Mouse (Mus musculus) liver, embryonic 14.5 days (tissue): ENCODE measurements at regions not wholly inside any gene's neighbourhood (a gene's known extent, or its start where the extent isn't known, plus 50 kb on each side); places are given as distances from the start of the nearest gene placed in this dataset.

Experiments used
- ATAC-seq: fragments of 200-750 bp; cut with Nextera tagmentation; 2 replicates; pipeline ENCODE4 v1.8.0; 2017; ENCODE audit warnings: moderate number of reproducible peaks, mild to moderate bottlenecking, moderate library complexity; ENCODE audit not compliant: insufficient read depth
- DNase-seq, 3 experiments: peaks; one replicate each; pipeline ENCODE4 v3.0.0-alpha.2; 2012 to 2013; ENCODE audit warnings: low read depth in 3 of 3, low spot score in 3 of 3
- H3K27ac ChIP-seq: fragments of 300-500 bp; sonication (generic); 2 replicates; pipeline ENCODE4 v1.5.1; 2014; ENCODE audit warnings: moderate library complexity, mild to moderate bottlenecking, control low read depth, inconsistent platforms
- H3K27me3 ChIP-seq: fragments of 300-500 bp; sonication (generic); 2 replicates; pipeline ENCODE4 v1.6.1; 2014; ENCODE audit warnings: mild to moderate bottlenecking, low read length, moderate library complexity; ENCODE audit not compliant: control insufficient read depth, insufficient read depth
- H3K36me3 ChIP-seq: fragments of 300-500 bp; sonication (generic); replicated peaks from 2 replicates; pipeline ENCODE4 v1.6.1; 2014; ENCODE audit warnings: low read depth; ENCODE audit not compliant: control insufficient read depth, insufficient read depth
- H3K4me1 ChIP-seq, 2 experiments: fragments of 200-500 bp in 1 of 2; fragments of 300-500 bp in 1 of 2; sonication (generic) in 1 of 2; replicated peaks; 2 replicates each; pipeline ENCODE4 v1.6.1; 2012 to 2014; ENCODE audit warnings: antibody characterized with exemption in 1 of 2, inconsistent platforms in 1 of 2, low read length in 1 of 2; ENCODE audit not compliant: control insufficient read depth in 2 of 2, insufficient read depth in 2 of 2
- H3K4me2 ChIP-seq: fragments of 300-500 bp; sonication (generic); 2 replicates; pipeline ENCODE4 v1.6.1; 2014; ENCODE audit warnings: low read depth, mild to moderate bottlenecking, control low read depth, moderate library complexity
- H3K4me3 ChIP-seq, 2 experiments: fragments of 200-500 bp in 1 of 2; fragments of 300-500 bp in 1 of 2; sonication (generic) in 1 of 2; 2 replicates each; pipeline ENCODE4 v1.5.1; 2012 to 2014; ENCODE audit warnings: low read depth in 2 of 2, low read length in 2 of 2, mild to moderate bottlenecking in 2 of 2, control low read depth in 1 of 2, inconsistent platforms in 1 of 2, moderate library complexity in 1 of 2; ENCODE audit not compliant: insufficient read depth in 1 of 2
- H3K9ac ChIP-seq: fragments of 300-500 bp; sonication (generic); replicated peaks from 2 replicates; pipeline ENCODE4 v1.6.1; 2014; ENCODE audit warnings: mild to moderate bottlenecking, control low read depth, moderate library complexity
- H3K9me3 ChIP-seq: fragments of 300-500 bp; sonication (generic); 2 replicates; pipeline ENCODE4 v1.6.1; 2016; ENCODE audit warnings: low read length, mixed read lengths; ENCODE audit not compliant: control insufficient read depth
- CTCF ChIP-seq: IDR thresholded peaks from 2 replicates; pipeline ENCODE4 v1.5.1; 2016; ENCODE audit warnings: antibody characterized with exemption, low read depth, control low read depth
- EP300 ChIP-seq: IDR thresholded peaks from 2 replicates; pipeline ENCODE4 v1.6.1; 2016; ENCODE audit warnings: antibody characterized with exemption, low read depth
- WGBS: fragments of 180-500 bp; shearing (Covaris S2); extraction: QIAGEN DNeasy Blood & Tissue Kit; methylation state at CpG from one replicate; pipeline ENCODE4 v1.1.7; 2014; ENCODE audit not compliant: insufficient replicate concordance; 5-methylcytosine and 5-hydroxymethylcytosine counted together

DNA sequence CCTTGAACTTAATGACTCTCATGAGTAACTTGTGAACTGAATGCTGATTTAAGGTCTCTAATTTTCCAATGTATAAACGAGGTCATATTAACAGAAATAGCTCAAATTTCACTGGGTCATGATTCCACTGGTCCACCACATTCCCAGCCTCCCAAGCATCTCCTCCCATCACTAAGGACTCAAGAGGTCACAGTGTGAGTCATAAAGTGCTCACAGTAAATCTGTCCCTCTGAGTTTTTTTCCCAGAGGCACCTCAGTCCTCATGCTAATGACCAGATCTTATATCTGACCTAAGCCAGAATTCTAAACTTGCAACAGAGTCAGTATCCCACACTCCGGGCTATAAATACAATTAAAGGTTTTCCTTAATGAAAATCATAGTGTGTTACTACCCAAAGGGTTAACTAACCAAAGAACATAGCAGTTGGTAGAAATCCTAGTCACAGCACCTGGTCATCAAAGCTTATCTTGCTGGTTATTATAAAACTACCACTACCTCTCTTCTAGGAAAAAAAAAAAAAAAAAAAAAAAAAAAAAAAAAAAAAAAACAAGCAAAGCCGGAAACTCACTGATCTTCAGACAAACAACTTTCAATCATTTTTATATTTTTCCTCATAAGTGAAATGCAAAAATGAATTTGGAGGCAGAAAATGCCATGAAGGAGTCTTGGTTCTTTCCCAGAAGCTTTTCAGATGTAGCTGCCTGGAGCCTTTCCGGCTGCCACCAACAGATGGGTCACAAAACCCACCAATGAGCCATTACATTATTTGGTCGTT, 554.3 kb downstream of the Rps29 start:
- Histone ChIP-seq H3K9ac (no peak overlapping the region), H3K36me3 (no peaks in the 10 kb centered on the region), H3K9me3 (no peaks in the 10 kb centered on the region), H3K4me1 (no peaks in the 10 kb centered on the region), H3K27me3 (no peaks in the 10 kb centered on the region), H3K4me2 (no peak overlapping the region), H3K27ac (no peak overlapping the region), H3K4me3 (no peak overlapping the region)
- no peak for TF ChIP-seq EP300
- TF ChIP-seq CTCF, result no peak
- DNase-seq, result no peak
- 50% methylated on average over 5 of the region's 5 CpGs for WGBS
- ATAC-seq, result no peak

DNA sequence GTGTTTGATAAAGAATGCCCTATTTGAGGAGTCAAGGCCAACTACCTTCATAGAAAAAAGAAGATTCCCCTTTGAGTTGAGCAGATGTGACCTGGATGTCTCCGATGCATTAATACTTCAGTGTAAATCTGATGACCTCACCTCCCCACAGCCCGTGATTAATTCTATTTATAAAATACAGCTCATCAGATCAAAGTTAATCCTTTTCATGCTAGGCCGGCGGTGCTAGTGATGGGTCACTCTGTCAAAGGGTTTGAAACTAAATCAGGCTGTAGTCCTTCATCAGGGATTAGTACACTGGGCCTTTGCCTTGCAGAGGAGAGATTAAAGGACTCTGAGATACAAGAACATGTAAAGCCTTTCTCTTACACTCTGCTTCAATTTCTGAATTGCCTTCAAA, 556.3 kb downstream of the Rps29 start:
- no peaks in the 10 kb centered on the region for H3K4me1 ChIP-seq
- H3K4me2 ChIP-seq, result no peak overlapping the region
- no peak overlapping the region for H3K9ac ChIP-seq
- TF ChIP-seq CTCF, result no peak
- TF ChIP-seq EP300, result no peak
- 66% methylated on average over 4 of the region's 4 CpGs for WGBS
- ATAC-seq (no peak), DNase-seq (no peak)
- H3K27me3 ChIP-seq, result no peaks in the 10 kb centered on the region
- no peak overlapping the region for H3K27ac ChIP-seq
- no peaks in the 10 kb centered on the region for H3K9me3 ChIP-seq
- H3K4me3 ChIP-seq, result no peak overlapping the region
- no peaks in the 10 kb centered on the region for H3K36me3 ChIP-seq

DNA sequence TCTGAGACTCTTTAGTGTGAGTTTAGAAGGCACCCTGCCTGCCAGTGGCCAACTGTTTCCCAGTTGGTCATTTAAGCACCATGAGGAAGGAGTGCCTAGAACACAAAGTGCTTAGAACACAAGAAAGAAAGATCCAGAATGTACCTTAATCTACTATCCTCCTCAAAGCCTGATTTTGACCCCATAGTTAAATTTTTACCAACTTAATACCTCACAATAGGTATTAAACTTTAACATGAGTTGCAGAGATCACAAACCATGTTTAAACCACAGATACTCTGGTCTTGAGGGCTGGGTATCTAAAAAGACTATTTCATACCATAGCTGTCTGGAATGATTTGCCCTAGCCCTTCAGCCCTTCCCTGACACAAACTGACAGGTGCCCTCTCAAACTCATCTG, 557.6 kb downstream of the Rps29 start:
- no peak for TF ChIP-seq EP300
- no peak for TF ChIP-seq CTCF
- no peak overlapping the region for H3K4me2 ChIP-seq
- H3K9ac ChIP-seq, result no peak overlapping the region
- H3K27me3 ChIP-seq, result no peaks in the 10 kb centered on the region
- ATAC-seq (no peak), DNase-seq (no peak)
- no peaks in the 10 kb centered on the region for H3K36me3 ChIP-seq
- no peaks in the 10 kb centered on the region for H3K4me1 ChIP-seq
- no peak overlapping the region for H3K27ac ChIP-seq
- no peaks in the 10 kb centered on the region for H3K9me3 ChIP-seq
- no peak overlapping the region for H3K4me3 ChIP-seq

DNA sequence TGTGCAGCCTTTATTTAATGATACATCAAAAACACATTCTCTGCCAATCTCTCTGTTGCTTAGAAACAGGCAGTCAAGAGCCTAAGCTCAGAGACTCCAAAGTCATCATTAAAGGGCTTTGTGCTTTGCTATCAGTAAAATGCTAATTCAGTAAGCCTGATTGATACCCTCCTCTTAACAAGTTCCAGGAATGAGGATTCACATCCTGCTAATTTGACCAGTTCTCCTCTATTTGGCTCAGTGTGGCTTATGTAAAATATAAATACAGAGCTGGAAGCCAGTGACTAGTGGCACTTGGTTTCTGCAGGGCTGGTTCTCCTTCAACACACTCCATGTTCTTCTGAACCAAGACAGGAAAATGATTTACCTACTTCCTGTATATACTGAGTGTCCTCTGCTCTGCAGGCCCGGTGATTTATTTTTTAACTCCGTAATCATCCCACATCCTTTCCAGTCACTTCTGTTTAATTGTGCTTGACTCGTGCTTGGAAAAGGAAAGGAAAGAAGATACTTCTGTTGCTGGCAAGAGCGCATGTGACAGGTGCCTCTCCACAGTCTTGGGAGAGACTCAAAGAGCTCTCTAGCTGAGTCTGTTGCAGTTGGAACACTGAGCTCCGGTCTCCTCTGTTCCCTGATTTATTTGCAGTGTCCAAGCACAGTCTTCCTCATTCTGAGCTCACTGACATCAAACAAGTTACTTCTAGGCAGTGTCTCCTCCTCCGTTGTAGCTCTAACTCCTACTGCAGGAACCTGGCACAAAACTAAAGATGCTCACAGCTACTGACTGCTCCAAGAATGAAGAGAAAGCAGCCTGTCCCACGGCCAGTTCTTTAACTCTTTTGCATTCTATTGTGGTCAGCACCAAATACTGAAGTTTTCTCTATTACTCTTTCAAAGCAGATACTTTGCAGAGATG, 559.0 kb downstream of the Rps29 start:
- no peaks in the 10 kb centered on the region for H3K27me3 ChIP-seq
- no peak overlapping the region for H3K4me2 ChIP-seq
- H3K4me1 ChIP-seq, result no peaks in the 10 kb centered on the region
- DNase-seq (no peak), ATAC-seq (no peak)
- no peak for TF ChIP-seq CTCF
- no peak for TF ChIP-seq EP300
- 42% methylated on average over 7 of the region's 7 CpGs for WGBS
- no peak overlapping the region for H3K27ac ChIP-seq
- no peaks in the 10 kb centered on the region for H3K36me3 ChIP-seq
- H3K4me3 ChIP-seq, result no peak overlapping the region
- no peak overlapping the region for H3K9ac ChIP-seq
- no peaks in the 10 kb centered on the region for H3K9me3 ChIP-seq

DNA sequence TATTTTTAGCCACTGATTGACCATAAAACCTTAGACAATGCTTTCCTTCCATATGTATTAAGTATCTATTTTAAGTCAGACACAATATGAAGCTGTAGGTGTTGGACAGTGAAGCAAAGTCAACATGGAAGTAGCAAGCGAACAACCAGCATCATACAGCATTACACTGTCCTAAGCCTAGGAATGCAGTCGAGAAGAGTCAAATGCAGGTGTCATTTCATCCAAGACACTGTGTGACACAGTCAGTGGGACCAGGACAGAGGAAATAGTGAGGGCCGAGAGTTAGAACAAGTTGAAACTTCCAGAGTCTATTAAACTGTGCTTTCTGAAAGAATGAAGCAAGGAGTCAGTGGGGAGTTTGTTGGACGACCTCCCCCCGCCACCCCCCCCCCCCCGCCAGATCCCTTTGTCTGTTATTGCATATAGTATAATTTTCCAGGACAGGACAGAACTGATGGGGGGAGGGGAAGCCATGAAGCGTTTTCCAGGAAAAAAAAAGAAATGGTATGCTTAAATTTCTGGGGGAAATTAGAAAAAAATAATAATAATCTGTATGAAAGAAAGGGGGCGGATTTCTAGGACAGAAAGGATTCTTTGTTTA, 559.9 kb downstream of the Rps29 start:
- WGBS, result 48% methylated on average over 8 of the region's 8 CpGs
- H3K4me1 ChIP-seq, result no peaks in the 10 kb centered on the region
- H3K27me3 ChIP-seq, result no peaks in the 10 kb centered on the region
- H3K9me3 ChIP-seq, result no peaks in the 10 kb centered on the region
- no peak overlapping the region for H3K4me2 ChIP-seq
- H3K9ac ChIP-seq, result no peak overlapping the region
- no peak for DNase-seq
- H3K27ac ChIP-seq, result no peak overlapping the region
- ATAC-seq, result no peak
- no peaks in the 10 kb centered on the region for H3K36me3 ChIP-seq
- H3K4me3 ChIP-seq, result no peak overlapping the region
- TF ChIP-seq EP300 (no peak), CTCF (no peak)
